Mouse (Mus musculus) ES-Bruce4 (cell line): ENCODE data around the gene Cbx1. TPM values are rescaled to one million over a fixed set of nuclear protein-coding genes. Genes with fewer than 3 reads are reported as not detected.
A peak's percentile ranks its signal among the peaks of the same experiment; 100 is the strongest.
"Not testable (repeated sequence)": the region's sequence is repeated elsewhere in the genome, so short reads cannot be mapped to it uniquely, and the experiment has no call there.

ENCODE experiments used
- H3K27ac ChIP-seq: 2 replicates; pipeline ENCODE4 v1.5.1; 2012; ENCODE audit warnings: low read length, inconsistent platforms; ENCODE audit not compliant: insufficient read depth
- H3K27me3 ChIP-seq: 2 replicates; pipeline ENCODE4 v1.6.1; 2012; ENCODE audit warnings: mild to moderate bottlenecking, low read length, inconsistent platforms; ENCODE audit not compliant: control insufficient read depth, poor library complexity, insufficient read depth, severe bottlenecking
- H3K36me3 ChIP-seq: 2 replicates; pipeline ENCODE4 v1.6.1; 2012; ENCODE audit warnings: inconsistent platforms, mild to moderate bottlenecking, low read length, moderate library complexity; ENCODE audit not compliant: control insufficient read depth, poor library complexity, insufficient read depth, severe bottlenecking
- H3K4me1 ChIP-seq: one replicate; pipeline ENCODE4 v1.8.1; 2011; ENCODE audit warnings: low read length; ENCODE audit not compliant: control insufficient read depth, insufficient read depth
- H3K4me3 ChIP-seq: 2 replicates; pipeline ENCODE4 v1.5.1; 2011; ENCODE audit warnings: low read depth, mild to moderate bottlenecking, low read length
- H3K9ac ChIP-seq: 2 replicates; pipeline ENCODE4 v1.6.1; 2012; ENCODE audit warnings: low read depth, mild to moderate bottlenecking, inconsistent platforms; ENCODE audit not compliant: poor library complexity, severe bottlenecking
- H3K9me3 ChIP-seq: replicated peaks from 2 replicates; pipeline ENCODE4 v1.6.1; 2012; ENCODE audit warnings: mild to moderate bottlenecking, low read length, inconsistent platforms; ENCODE audit not compliant: control insufficient read depth, poor library complexity, insufficient read depth, severe bottlenecking
- CTCF ChIP-seq: IDR thresholded peaks from one replicate; pipeline ENCODE4 v1.8.1; 2011; ENCODE audit warnings: low read depth, low read length
- EP300 ChIP-seq: IDR thresholded peaks from 2 replicates; pipeline ENCODE4 v1.6.1; 2011; ENCODE audit warnings: low read depth, low read length; ENCODE audit not compliant: insufficient read depth
- POLR2A ChIP-seq: IDR thresholded peaks from one replicate; pipeline ENCODE4 v1.8.1; 2011; ENCODE audit warnings: low read length; ENCODE audit not compliant: insufficient read depth
- polyA plus RNA-seq: library from polyadenylated mRNA; stranded (reverse); fragments of >200 nt; gene quantifications from 2 replicates; pipeline ENCODE4 v1.2.4, GENCODE M21; 2011; ENCODE audit warnings: low read depth; ENCODE audit not compliant: missing spikeins, insufficient read depth, insufficient read length

Gene Cbx1
- polyA plus RNA-seq, 1 experiment = 202 TPM

- Histone ChIP-seq H3K4me1 (peaks cover 2% of the 10 kb centered on the region), H3K4me3 (peak overlapping the region; percentile 85), H3K36me3 (peaks cover 14% of the 10 kb centered on the region), H3K27ac (no peak overlapping the region), H3K9me3 (no peaks in the 10 kb centered on the region), H3K27me3 (no peaks in the 10 kb centered on the region), H3K9ac (peak overlapping the region; percentile 54)
- no peak for TF ChIP-seq EP300
- TF ChIP-seq CTCF = no peak
- no peak for TF ChIP-seq POLR2A
Observed at GRCm38 (mm10) chr11:96776068-96776467, 12.9 kb upstream of the Cbx1 start.

- Histone ChIP-seq H3K36me3 (peaks cover 5% of the 10 kb centered on the region; the same call in 1 of the 2 replicates), H3K9me3 (no peaks in the 10 kb centered on the region), H3K4me3 (peak within 1 kb of the TSS; percentile 85), H3K27ac (peak within 1 kb of the TSS; percentile 88), H3K27me3 (no peaks in the 10 kb centered on the region), H3K9ac (peak within 1 kb of the TSS; percentile 64), H3K4me1 (peaks cover 3% of the 10 kb centered on the region)
- TF ChIP-seq EP300 (0 out of 2 replicates have a peak, but pooled peaks have one; percentile 51), CTCF (peak; percentile 29), POLR2A (peak; percentile 74)
Observed at GRCm38 (mm10) chr11:96776968-96777962, 11.7 kb upstream of the Cbx1 start, which contains the start of gene Snx11. Gene Snx11 (minus strand): TSS chr11:96777559.

- Histone ChIP-seq H3K9ac (peak overlapping the region; percentile 64), H3K27ac (peak overlapping the region; percentile 88), H3K4me3 (peak overlapping the region; percentile 65)
- not testable (repeated sequence) for H3K36me3 ChIP-seq, H3K9me3 ChIP-seq, H3K4me1 ChIP-seq, H3K27me3 ChIP-seq
Observed at GRCm38 (mm10) chr11:96778061-96778627, 10.8 kb upstream of the Cbx1 start.

GRCm38 (mm10) chr11:96780306-96780705 is 8.6 kb upstream of the Cbx1 start:
- Histone ChIP-seq H3K27ac (peak overlapping the region; percentile 95), H3K4me3 (peak overlapping the region; percentile 39), H3K36me3 (no peaks in the 10 kb centered on the region), H3K4me1 (peaks cover 3% of the 10 kb centered on the region), H3K27me3 (no peaks in the 10 kb centered on the region), H3K9me3 (no peaks in the 10 kb centered on the region), H3K9ac (peak overlapping the region; percentile 55)
- TF ChIP-seq POLR2A = peak; percentile 55
- TF ChIP-seq EP300 = no peak
- no peak for TF ChIP-seq CTCF

GRCm38 (mm10) chr11:96781425-96781824 is 7.5 kb upstream of the Cbx1 start:
- TF ChIP-seq CTCF = no peak
- no peak for TF ChIP-seq POLR2A
- no peak for TF ChIP-seq EP300

GRCm38 (mm10) chr11:96784847-96785246 is 4.1 kb upstream of the Cbx1 start:
- H3K27me3 ChIP-seq, H3K27ac ChIP-seq, H3K36me3 ChIP-seq, H3K9me3 ChIP-seq, H3K4me1 ChIP-seq, H3K9ac ChIP-seq, H3K4me3 ChIP-seq: not testable (repeated sequence)
- peak; percentile 71 for TF ChIP-seq CTCF

More at GRCm38 (mm10) chr11:96781425-96781824, 7.5 kb upstream of the Cbx1 start:
- Histone ChIP-seq H3K9me3 (no peaks in the 10 kb centered on the region), H3K27ac (peak overlapping the region; percentile 95), H3K27me3 (no peaks in the 10 kb centered on the region), H3K4me1 (peaks cover 3% of the 10 kb centered on the region), H3K9ac (peak overlapping the region; percentile 55), H3K4me3 (no peak overlapping the region), H3K36me3 (no peaks in the 10 kb centered on the region)
